Mouse (Mus musculus) CH12.LX (cell line): ENCODE measurements at regions not wholly inside any gene's neighbourhood (a gene's known extent, or its start where the extent isn't known, plus 50 kb on each side); places are given as distances from the start of the nearest gene placed in this dataset.

Experiments used
- CTCF ChIP-seq, 2 experiments: IDR thresholded peaks in 1 of 2; conservative IDR thresholded peaks in 1 of 2; 2 replicates each; pipeline ENCODE4 v1.5.1; 2011 to 2012; ENCODE audit warnings: low read depth in 2 of 2, low read length in 2 of 2, improper control_type of control experiment in 1 of 2, inconsistent platforms in 1 of 2, mild to moderate bottlenecking in 1 of 2, moderate library complexity in 1 of 2
- POLR2A ChIP-seq: IDR thresholded peaks from 2 replicates; pipeline ENCODE4 v1.6.1; 2011; ENCODE audit warnings: low read depth, mild to moderate bottlenecking, improper control_type of control experiment, low read length
- RCOR1 ChIP-seq: conservative IDR thresholded peaks from 2 replicates; pipeline ENCODE4 v1.6.1; 2012; ENCODE audit warnings: low read depth, mild to moderate bottlenecking, inconsistent platforms, low read length, improper control_type of control experiment

GRCm38 (mm10) chr15:22338941-22339340 is 209.9 kb upstream of the Cdh18 start:
- TF ChIP-seq CTCF (conservative IDR thresholded peaks at IDR 0.05 in 1 of 2, IDR thresholded peaks at IDR 0.05 in 1 of 2; ENCODE audit: low read depth in 2 of 2, low read length in 2 of 2), result no peak
- no peak for TF ChIP-seq RCOR1
- no peak for TF ChIP-seq POLR2A
